Mouse (Mus musculus) small intestine, adult 2 months (tissue): ENCODE measurements around the gene 2610028H24Rik.

ENCODE experiments used
- CTCF ChIP-seq: fragments of 200-500 bp; IDR thresholded peaks from 2 replicates; pipeline ENCODE4 v1.5.1; 2012; ENCODE audit warnings: low read depth, mild to moderate bottlenecking, control low read depth, inconsistent platforms, low read length, moderate library complexity, mixed read lengths; ENCODE audit not compliant: insufficient replicate concordance, insufficient read length; ENCODE audit errors: extremely low read depth
- POLR2A ChIP-seq: fragments of 200-500 bp; IDR thresholded peaks from 2 replicates; pipeline ENCODE4 v1.6.1; 2012; ENCODE audit warnings: low read depth, mild to moderate bottlenecking, control low read depth, inconsistent platforms, low read length, moderate library complexity

DNA sequence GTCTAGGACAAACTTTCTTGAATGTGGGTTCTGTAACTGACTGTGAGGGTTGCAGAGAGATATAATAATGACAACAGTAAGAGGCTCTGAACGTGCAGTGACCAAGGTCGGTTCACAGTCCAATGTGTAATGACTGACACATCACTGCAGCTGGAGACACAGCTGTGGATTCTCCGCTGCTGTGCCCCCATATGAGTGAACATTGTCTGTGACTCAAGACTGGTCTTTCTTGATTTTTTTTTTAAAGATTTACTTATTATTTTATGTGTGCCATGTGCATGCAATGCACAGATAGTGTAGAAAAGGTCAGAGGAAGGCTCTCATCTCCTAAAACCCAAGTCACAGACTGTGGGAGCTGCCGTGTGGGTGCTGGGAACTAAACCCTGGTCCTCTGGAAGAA, 48.6 kb downstream of the 2610028H24Rik start:
- TF ChIP-seq CTCF (no peak), POLR2A (no peak)
